Mouse (Mus musculus) cerebellum, adult 9-10 months (tissue): ENCODE measurements around the gene Olfr608.
"Not testable (repeated sequence)": the region's sequence is repeated elsewhere in the genome, so short reads cannot be mapped to it uniquely, and the experiment has no call there.

Experiments used
- DNase-seq: peaks from one replicate; pipeline ENCODE4 v3.0.0; 2022

Olfr608 gene

GRCm38 (mm10) chr7:103469577-103469976 is at the start of gene Olfr608:
TSS of gene Olfr608 (plus strand) at chr7:103469877.
- DNase-seq: no peak

- DNase-seq: no peak
Measured at GRCm38 (mm10) chr7:103445339-103445738, 24.3 kb upstream of the Olfr608 start, which contains the start of gene Olfr605. TSS of gene Olfr605 (minus strand) at chr7:103445439.

- DNase-seq: no peak
Measured at GRCm38 (mm10) chr7:103448746-103449145, 20.9 kb upstream of the Olfr608 start, which contains the start of gene Olfr606. TSS of gene Olfr606 (plus strand) at chr7:103449046.

GRCm38 (mm10) chr7:103460590-103460989 is 9.1 kb upstream of the Olfr608 start:
- no peak for DNase-seq

GRCm38 (mm10) chr7:103477106-103477505 is 7.4 kb downstream of the Olfr608 start:
- not testable (repeated sequence) for DNase-seq

- DNase-seq: no peak
Measured at GRCm38 (mm10) chr7:103497962-103498361, 28.3 kb downstream of the Olfr608 start, which contains the start of gene Olfr609. TSS of gene Olfr609 (minus strand) at chr7:103498062.

- no peak for DNase-seq
Measured at GRCm38 (mm10) chr7:103512022-103512421, 42.3 kb downstream of the Olfr608 start, which contains the start of gene Olfr610. TSS of gene Olfr610 (minus strand) at chr7:103512122.

- DNase-seq: not testable (repeated sequence)
Measured at GRCm38 (mm10) chr7:103520746-103521145, 51.1 kb downstream of the Olfr608 start, which contains the start of gene Olfr611. TSS of gene Olfr611 (minus strand) at chr7:103520846.
